Mouse (Mus musculus) 3134 (cell line): Measurements from ENCODE around the gene Olfr1079.
"Not testable (repeated sequence)": the region's sequence is repeated elsewhere in the genome, so short reads cannot be mapped to it uniquely, and the experiment has no call there.

Experiments
- DNase-seq: peaks from one replicate; pipeline ENCODE4 v3.0.0-alpha.2; 2011; ENCODE audit warnings: low spot score; ENCODE audit not compliant: insufficient read length; ENCODE audit errors: extremely low read depth

Gene Olfr1079

DNA sequence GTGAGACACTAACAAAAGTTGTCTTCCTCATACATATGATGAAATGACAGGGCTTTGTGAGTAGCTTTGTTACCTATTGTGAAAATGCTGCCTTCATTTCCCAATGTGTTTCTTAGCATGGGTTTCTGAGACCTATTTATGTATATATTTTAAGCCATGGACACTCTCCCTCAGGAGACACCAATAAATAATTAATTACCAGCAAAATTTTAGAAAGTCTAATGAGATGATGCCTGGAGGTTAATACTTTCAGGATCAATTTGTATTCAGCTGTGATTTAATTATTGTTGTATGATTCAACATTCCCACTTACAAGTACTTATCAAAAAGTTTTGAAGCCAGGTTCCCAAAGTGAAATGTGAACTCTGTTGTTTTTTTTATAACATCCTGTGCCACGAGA is at the start of gene Olfr1079:
TSS of gene Olfr1079 (minus strand) at position 101 of the 400 bp plus-strand sequence.
- DNase-seq: no peak

DNA sequence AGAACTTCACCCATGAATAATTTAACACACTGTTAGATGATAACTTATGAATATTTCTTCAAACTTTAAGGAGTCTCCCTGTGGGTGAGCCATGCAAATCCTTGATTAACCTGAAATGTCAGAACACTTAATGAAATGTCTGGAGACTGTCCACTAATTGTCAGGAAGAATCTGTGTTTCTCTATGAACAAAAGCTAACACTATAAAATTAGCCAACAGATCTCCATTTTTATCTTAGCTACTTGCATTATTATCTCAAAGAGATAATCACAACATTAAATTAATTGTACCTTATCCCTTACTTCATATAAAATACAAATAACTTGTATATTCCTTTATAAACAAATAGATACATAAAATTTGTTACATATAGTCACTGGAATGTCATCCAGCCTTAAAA is 15.9 kb upstream of the Olfr1079 start, which contains the start of gene Olfr1080:
TSS of gene Olfr1080 (minus strand) at position 101 of the 400 bp plus-strand sequence.
- DNase-seq: not testable (repeated sequence)

DNA sequence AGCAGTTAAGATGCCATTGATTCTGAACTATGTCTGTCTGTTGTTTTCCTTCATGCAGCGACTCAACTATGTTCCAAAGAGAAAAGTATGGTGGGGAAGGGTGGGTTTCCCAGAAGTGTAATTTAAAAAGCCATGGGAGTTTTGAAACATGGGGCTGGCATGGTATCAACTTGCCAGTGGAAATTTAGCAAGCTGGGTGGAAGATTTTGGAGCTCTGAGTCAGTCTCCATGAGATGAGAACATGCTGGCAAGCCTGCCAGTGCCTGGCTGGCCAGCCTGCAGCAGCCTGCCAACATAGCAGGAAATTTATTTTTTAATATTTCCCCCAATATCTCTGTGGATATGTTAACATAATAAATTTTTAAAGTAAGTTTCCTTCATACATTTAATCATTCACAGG is 11.3 kb downstream of the Olfr1079 start:
- no peak for DNase-seq

DNA sequence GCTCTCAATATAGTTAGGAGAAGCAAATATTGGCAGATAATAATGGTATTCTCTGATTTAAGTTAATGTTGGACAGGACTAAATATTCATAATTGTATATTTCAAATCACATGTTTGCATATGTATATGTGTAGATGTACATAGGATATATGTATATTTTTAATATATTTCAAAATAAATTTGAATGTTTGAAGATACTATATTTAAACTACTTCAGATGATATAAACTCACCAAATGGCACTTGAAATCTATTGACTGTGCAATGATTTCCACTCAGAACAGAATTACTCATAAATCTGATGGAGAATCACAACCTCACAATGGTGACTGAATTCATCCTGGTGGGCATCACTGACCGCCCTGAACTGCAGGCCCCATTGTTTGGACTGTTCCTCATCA is 34.1 kb downstream of the Olfr1079 start, which contains the start of gene Olfr1076:
TSS of gene Olfr1076 (plus strand) at position 301 of the 400 bp plus-strand sequence.
- DNase-seq: no peak

DNA sequence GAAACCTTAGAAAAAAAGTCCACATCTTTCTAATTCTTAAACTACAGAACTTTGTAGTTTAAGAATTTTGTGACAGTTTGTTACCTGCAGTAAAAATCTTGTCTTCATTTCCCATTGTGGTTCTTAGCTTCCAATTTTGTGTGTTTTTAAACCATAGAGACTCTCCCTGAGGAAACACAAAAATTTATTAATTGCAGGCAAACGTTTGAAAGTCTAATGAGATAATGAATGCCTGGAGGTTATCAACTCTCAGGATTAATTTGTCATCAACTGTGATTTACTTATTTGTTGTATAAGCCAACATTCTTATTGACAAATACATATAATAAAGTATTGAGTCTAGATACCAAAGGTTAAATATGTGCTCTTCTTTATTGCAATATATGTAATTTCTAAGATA is 55.0 kb downstream of the Olfr1079 start, which contains the start of gene Olfr228:
TSS of gene Olfr228 (minus strand) at position 101 of the 400 bp plus-strand sequence.
- no peak for DNase-seq
